Mouse (Mus musculus): ENCODE measurements around the gene Cutal. TPM values are rescaled to one million over a fixed set of nuclear protein-coding genes. Genes with fewer than 3 reads are reported as not detected.

Gene Cutal
- polyA plus RNA-seq, 1 experiment from 2014 or later: 0.20 TPM

DNA sequence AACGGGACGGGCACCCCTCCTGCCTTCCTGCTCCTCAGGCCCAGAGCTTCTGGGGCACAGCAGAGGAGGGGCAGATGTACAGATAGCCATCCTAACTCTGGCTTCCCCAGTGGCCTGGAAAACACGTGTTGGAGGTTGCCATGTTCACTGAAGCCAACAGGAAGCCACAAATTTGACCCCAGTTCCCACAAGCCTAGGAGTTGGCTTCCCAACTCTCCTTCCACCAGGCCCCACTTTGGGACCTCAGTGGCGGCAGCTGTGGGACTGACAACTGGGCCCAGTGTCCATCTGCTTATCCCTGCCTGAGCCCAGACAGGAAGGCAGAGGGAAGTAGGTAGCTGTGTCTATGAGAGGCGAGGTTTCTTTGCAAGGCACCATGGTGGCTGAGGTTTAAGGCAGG, 19.8 kb downstream of the Cutal start:
- Histone ChIP-seq H3K4me3 (no peak overlapping the region), H3K27ac (replicated peaks) (no peak overlapping the region), H3K9ac (no peak overlapping the region), H3K27me3 (replicated peaks) (no peaks in the 10 kb centered on the region), H3K36me3 (peaks cover 5% of the 10 kb centered on the region; the same call in 1 of the 2 replicates), H3K9me3 (no peaks in the 10 kb centered on the region), H3K4me2 (no peak overlapping the region), H3K4me1 (no peaks in the 10 kb centered on the region)
- WGBS: 58% methylated on average over 5 of the region's 5 CpGs
- no peak for ATAC-seq (ENCODE audit: extremely low read depth, insufficient number of reproducible peaks, low FRiP score, low TSS enrichment)

DNA sequence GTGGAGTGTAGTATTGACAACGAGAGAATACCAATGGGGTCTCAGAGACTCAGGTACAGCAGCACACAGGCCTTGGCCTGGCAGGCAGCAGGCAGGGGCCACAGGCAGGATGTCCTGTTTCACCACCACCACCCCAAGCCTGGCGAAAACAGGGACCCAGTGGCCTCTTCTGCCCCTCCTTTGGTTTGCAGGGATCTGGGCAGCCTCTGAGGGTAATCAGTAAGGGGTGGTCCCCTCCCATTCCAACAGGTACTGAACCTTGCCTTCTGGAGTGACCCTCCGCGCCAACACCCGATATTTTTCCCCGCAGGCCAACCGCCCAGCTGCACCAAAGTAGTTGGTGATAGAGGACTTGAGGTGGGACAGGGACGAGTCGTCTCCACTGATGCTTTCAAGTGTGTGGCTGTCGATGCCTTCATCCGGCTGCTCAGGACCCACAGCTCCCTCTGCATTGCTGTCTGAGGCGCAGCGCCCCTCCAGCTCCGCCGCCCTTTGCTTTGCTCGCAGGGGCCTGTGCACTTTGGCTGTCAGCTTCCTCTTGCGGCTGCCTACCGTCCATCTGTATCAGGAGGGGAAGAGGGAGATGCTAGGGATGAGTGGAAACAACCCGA, 21.4 kb downstream of the Cutal start:
- Histone ChIP-seq H3K27ac (replicated peaks) (no peak overlapping the region), H3K9me3 (no peaks in the 10 kb centered on the region), H3K4me3 (no peak overlapping the region), H3K4me2 (no peak overlapping the region), H3K4me1 (no peaks in the 10 kb centered on the region), H3K27me3 (replicated peaks) (no peaks in the 10 kb centered on the region), H3K36me3 (peaks cover 8% of the 10 kb centered on the region; the same call in 1 of the 2 replicates), H3K9ac (no peak overlapping the region)
- ATAC-seq (ENCODE audit: extremely low read depth, insufficient number of reproducible peaks, low FRiP score, low TSS enrichment): no peak
- WGBS: 68% methylated on average over 19 of the region's 19 CpGs

DNA sequence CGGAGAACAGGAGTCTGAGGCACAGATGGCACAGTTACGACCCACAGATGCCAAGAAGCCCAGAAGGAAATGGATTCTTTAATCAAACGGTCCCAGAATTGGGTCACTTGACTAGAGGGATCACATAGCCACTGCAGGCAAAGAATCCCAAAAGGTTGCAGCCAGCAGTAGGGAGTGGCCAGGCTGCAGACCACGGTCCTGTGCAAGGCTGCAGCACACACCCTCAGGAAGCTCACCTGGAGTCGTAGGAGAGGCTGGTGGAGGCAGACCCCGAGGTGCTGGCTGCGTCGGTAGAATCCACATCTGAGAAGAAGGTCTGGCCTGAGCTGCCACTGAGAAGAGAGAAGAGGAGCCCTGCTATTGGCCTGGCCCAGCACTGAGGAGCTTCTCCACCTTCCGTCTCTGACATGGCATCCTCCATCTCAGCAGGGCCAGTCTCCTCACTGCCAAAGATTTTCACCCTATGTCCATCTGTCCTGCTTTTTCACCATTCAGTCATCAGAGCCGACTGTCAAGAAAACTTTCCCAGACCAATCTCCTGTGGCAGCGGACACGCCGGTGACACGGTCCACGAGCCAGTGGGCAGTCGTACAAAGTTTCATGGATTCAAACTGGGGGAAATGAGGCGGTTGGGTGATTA, 22.7 kb downstream of the Cutal start:
- no peak for ATAC-seq (ENCODE audit: extremely low read depth, insufficient number of reproducible peaks, low FRiP score, low TSS enrichment)
- H3K4me3 ChIP-seq: no peak overlapping the region
- no peak overlapping the region for H3K4me2 ChIP-seq
- no peak overlapping the region for H3K9ac ChIP-seq
- no peaks in the 10 kb centered on the region for H3K9me3 ChIP-seq
- no peaks in the 10 kb centered on the region for H3K4me1 ChIP-seq
- 79% methylated on average over 17 of the region's 17 CpGs for WGBS
- H3K36me3 ChIP-seq: peaks cover 10% of the 10 kb centered on the region
- no peak overlapping the region for H3K27ac ChIP-seq (replicated peaks)
- H3K27me3 ChIP-seq (replicated peaks): no peaks in the 10 kb centered on the region

DNA sequence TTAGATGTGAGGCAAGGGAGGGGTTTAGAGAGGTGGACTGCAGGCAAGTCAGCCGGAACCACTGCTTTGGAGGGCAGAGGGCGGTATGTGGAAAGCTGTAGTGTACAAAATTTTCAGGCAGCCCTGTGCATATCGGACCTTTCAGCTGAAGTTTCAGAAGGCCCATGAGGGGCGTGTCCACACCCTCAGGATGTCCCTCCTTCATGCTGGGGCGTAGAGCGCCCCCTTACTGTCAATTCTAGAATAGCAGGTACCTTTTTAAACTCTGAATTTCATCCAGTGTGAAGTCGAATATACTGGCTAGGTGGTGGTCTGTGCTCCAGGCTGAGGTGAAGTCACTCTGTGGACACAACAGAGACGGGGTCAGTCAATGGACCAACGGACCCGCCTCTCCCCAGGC, 23.6 kb downstream of the Cutal start:
- Histone ChIP-seq H3K4me2 (no peak overlapping the region), H3K9me3 (no peaks in the 10 kb centered on the region), H3K4me1 (peaks cover 5% of the 10 kb centered on the region; the same call in 1 of the 2 replicates), H3K9ac (no peak overlapping the region), H3K4me3 (no peak overlapping the region), H3K27me3 (replicated peaks) (no peaks in the 10 kb centered on the region), H3K27ac (replicated peaks) (no peak overlapping the region), H3K36me3 (peaks cover 12% of the 10 kb centered on the region)
- WGBS: 23% methylated on average over 10 of the region's 10 CpGs
- no peak for ATAC-seq (ENCODE audit: extremely low read depth, insufficient number of reproducible peaks, low FRiP score, low TSS enrichment)

DNA sequence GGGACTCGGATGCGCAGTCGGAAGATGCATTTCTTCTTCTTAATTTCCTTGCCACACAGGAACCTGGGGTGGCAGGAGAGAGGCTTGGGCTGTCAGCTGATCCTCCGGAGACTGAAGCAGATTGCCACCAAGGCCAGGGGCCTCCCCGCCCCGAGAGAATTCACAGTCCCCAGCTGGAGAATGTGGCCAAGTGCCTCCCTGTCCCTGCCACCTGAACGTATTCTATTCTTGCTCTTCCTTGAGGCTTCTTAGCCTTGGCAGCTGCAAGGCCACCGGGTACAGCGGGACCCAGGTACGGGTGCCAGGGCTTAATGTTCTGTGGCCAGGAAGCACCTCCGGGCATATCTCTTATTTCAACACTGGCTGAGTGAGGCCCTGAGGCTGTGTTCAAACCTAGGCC, 25.5 kb downstream of the Cutal start:
- Histone ChIP-seq H3K4me1 (peaks cover 23% of the 10 kb centered on the region), H3K4me2 (no peak overlapping the region), H3K9ac (no peak overlapping the region), H3K27ac (replicated peaks) (no peak overlapping the region), H3K27me3 (replicated peaks) (no peaks in the 10 kb centered on the region), H3K36me3 (peaks cover 12% of the 10 kb centered on the region), H3K9me3 (no peaks in the 10 kb centered on the region), H3K4me3 (no peak overlapping the region)
- no peak for ATAC-seq (ENCODE audit: extremely low read depth, insufficient number of reproducible peaks, low FRiP score, low TSS enrichment)
- 73% methylated on average over 11 of the region's 11 CpGs for WGBS

DNA sequence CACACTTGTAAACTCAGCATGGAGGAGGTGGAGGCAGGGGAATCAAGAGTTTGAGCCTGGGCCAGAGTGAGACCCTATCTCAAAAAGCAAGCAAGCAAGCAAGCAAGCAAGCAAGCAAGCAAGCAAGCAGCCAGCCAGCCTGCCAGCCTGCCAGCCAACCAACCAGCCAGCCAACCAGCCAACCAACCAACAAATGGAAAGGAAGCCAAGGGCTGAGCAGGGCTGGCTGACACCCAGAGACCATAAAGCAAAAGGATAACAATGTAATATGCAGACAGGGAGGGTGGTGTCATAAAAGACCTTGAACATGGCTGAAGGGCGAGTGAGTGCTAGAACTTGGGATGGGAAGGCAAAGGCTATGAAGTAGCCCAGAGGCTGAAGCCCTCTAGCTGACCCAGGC, 26.2 kb downstream of the Cutal start:
- Histone ChIP-seq H3K27ac (replicated peaks) (no peak overlapping the region), H3K4me1 (peaks cover 24% of the 10 kb centered on the region), H3K4me3 (no peak overlapping the region), H3K9ac (no peak overlapping the region), H3K9me3 (no peaks in the 10 kb centered on the region), H3K4me2 (no peak overlapping the region), H3K27me3 (replicated peaks) (no peaks in the 10 kb centered on the region), H3K36me3 (peaks cover 12% of the 10 kb centered on the region)
- 85% methylated on average over 1 of the region's 1 CpGs for WGBS
- ATAC-seq (ENCODE audit: extremely low read depth, insufficient number of reproducible peaks, low FRiP score, low TSS enrichment): no peak

DNA sequence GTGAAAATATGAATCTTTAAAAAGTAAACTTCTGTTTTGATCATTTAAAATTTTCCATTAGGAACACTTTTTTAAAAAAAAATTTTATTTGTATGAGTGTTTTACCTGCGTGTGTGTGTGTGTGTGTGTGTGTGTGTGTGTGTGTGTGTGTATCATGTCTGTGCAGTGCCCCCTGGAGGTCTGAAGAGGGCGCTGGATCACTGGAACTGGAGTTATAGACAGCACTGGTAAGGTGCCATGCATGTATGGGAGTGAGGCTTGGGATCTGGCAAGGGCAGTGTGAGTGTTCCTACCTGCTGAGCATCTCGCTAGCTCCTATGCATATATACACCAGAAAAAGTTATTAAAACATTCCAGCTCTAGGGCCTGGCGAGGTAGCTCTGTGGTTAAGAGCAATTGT, 27.5 kb downstream of the Cutal start:
- Histone ChIP-seq H3K4me1 (peaks cover 28% of the 10 kb centered on the region), H3K9me3 (no peaks in the 10 kb centered on the region), H3K9ac (no peak overlapping the region), H3K4me3 (no peak overlapping the region), H3K27ac (replicated peaks) (no peak overlapping the region), H3K27me3 (replicated peaks) (no peaks in the 10 kb centered on the region), H3K4me2 (no peak overlapping the region), H3K36me3 (peaks cover 7% of the 10 kb centered on the region)
- 74% methylated on average over 4 of the region's 4 CpGs for WGBS
- no peak for ATAC-seq (ENCODE audit: extremely low read depth, insufficient number of reproducible peaks, low FRiP score, low TSS enrichment)

DNA sequence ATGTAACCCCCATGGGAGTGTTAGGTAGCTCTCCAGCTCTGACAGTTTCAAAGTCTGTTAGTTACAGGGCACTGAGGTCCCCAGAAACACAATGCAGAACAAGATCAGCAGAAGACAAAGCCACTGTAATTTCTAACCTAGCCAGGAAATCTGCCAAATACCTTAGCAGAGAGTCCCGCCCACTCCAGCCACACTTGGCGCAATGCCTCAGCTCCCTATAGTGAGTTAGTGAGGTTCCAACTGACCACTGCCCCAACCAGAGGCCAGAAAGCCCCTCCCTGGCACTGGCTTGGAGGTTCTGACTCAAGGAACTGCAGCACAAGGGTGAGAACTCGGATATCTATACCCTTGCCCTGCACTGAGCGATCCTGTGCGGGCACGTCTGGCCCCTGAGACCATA, 28.5 kb downstream of the Cutal start:
- H3K27ac ChIP-seq (replicated peaks): no peak overlapping the region
- H3K4me1 ChIP-seq: peaks cover 28% of the 10 kb centered on the region
- peaks cover 7% of the 10 kb centered on the region for H3K36me3 ChIP-seq
- peaks cover 8% of the 10 kb centered on the region for H3K27me3 ChIP-seq (replicated peaks)
- 77% methylated on average over 6 of the region's 6 CpGs for WGBS
- H3K4me2 ChIP-seq: no peak overlapping the region
- H3K4me3 ChIP-seq: no peak overlapping the region
- H3K9ac ChIP-seq: no peak overlapping the region
- no peak for ATAC-seq (ENCODE audit: extremely low read depth, insufficient number of reproducible peaks, low FRiP score, low TSS enrichment)
- no peaks in the 10 kb centered on the region for H3K9me3 ChIP-seq

DNA sequence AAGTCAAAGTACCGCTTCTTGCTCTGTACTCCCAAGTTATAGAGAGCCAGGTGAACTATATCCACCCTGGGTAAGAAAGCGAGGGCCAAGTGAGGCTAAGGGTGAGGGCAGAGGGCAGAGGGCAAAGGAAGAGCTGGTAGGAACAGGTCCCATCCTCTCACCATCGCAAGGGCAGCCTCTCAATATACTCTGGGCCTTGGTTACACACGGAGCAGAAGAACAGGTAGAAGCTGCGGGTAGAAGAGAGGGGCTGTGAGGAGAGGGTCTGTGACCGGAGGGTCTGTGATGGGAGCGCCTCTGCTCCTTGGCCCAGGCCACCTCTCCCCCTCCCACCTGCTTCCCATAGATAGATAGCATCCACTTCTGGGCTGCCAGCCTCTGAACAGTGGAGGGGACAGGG, 29.0 kb downstream of the Cutal start:
- 86% methylated on average over 7 of the region's 7 CpGs for WGBS
- H3K27me3 ChIP-seq (replicated peaks): peaks cover 8% of the 10 kb centered on the region
- no peaks in the 10 kb centered on the region for H3K9me3 ChIP-seq
- H3K4me1 ChIP-seq: peaks cover 28% of the 10 kb centered on the region
- no peak overlapping the region for H3K4me2 ChIP-seq
- no peak overlapping the region for H3K4me3 ChIP-seq
- ATAC-seq (ENCODE audit: extremely low read depth, insufficient number of reproducible peaks, low FRiP score, low TSS enrichment): no peak
- peaks cover 7% of the 10 kb centered on the region for H3K36me3 ChIP-seq
- H3K27ac ChIP-seq (replicated peaks): no peak overlapping the region
- no peak overlapping the region for H3K9ac ChIP-seq

DNA sequence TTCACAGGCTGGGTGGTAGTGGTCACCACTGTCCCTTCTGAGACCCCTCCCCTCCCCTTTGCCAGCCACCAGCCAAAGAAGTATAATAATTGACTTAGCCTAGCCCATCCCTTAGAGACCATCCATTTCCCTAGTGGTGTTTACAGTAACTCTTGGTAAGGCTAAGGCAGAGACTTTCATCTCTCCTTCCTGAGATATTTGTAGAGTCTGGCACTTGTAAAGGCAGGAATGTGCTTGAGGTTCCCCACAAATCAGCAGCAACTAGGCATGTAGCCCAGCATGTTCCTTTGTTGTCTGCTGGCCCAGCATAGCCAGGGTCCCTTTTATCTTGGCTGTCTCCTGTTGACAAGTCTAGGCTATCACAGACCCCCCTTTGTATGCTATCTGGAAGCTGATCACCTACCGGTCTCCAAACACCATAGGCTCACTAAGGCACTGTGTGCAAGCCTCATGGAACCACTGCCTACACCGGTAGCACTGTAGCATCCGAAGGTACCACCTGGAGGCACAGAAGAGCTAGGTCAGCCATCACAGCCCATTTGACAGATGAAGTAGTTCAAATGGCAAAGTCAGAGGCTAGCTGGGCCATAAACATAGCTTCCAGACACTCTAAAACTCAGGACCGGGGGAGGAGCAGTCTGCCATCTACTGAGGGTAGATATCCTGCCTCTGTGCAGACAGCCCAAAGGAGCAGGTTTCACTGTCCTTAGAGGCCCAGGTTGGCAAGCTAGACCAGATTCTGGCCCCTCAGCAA, 29.6 kb downstream of the Cutal start:
- Histone ChIP-seq H3K9ac (peak overlapping the region; percentile 15), H3K27me3 (replicated peaks) (peaks cover 8% of the 10 kb centered on the region), H3K4me2 (peak overlapping the region; percentile 76), H3K36me3 (peaks cover 7% of the 10 kb centered on the region), H3K27ac (replicated peaks) (peak overlapping the region; percentile 65), H3K4me3 (no peak overlapping the region), H3K9me3 (no peaks in the 10 kb centered on the region), H3K4me1 (peaks cover 28% of the 10 kb centered on the region)
- WGBS: 51% methylated on average over 4 of the region's 4 CpGs
- no peak for ATAC-seq (ENCODE audit: extremely low read depth, insufficient number of reproducible peaks, low FRiP score, low TSS enrichment)

DNA sequence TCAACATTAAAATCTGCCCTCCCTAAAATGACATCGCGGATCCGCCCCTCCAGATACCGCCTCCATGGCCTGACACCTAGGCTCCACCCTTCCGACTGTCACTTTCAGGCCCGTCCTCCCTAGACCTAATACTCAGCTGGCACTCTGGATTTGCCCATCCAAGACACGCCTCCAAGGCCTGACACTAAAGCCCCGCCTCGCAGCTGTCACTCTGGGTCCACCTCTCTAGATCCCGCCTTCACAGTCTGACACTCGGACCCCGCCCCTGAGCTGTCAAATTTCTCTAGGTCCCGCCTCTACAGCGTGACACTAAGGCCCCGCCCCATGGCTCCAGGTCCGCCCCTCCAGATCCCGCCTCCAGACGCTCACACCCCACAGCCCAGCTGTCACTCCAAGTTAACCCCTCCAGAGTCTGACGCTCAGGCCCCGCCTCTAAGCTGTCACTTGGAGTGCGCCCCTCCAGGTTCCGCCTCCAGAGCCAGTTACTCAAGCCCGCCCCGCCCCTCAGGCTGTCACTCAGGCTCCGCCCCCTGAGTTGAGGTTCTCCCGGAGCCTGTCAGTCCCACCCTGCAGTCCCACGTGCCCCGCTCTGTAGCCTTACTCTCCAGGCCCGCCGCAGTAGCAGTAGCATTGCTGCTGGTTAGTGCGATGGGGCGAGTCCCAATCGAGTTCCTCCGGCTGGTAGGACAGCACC, 30.8 kb downstream of the Cutal start:
- peak overlapping the region; percentile 65; the same call in 1 of the 2 replicates for H3K27ac ChIP-seq (replicated peaks)
- no peaks in the 10 kb centered on the region for H3K9me3 ChIP-seq
- peaks cover 28% of the 10 kb centered on the region for H3K4me1 ChIP-seq
- H3K36me3 ChIP-seq: peaks cover 4% of the 10 kb centered on the region
- H3K4me2 ChIP-seq: peak overlapping the region; percentile 76
- under 1% methylated on average over 34 of the region's 34 CpGs for WGBS
- peak overlapping the region; percentile 48 for H3K4me3 ChIP-seq
- peak overlapping the region; percentile 76 for H3K9ac ChIP-seq
- H3K27me3 ChIP-seq (replicated peaks): peaks cover 11% of the 10 kb centered on the region
- peak; percentile 95 for ATAC-seq (ENCODE audit: extremely low read depth, insufficient number of reproducible peaks, low FRiP score, low TSS enrichment)
